Mouse (Mus musculus) erythroblast, embryonic 14.5 days (primary cell): Measurements from ENCODE around the gene Stx12.

Experiments used
- GATA1 ChIP-seq: IDR thresholded peaks from 2 replicates; pipeline ENCODE4 v1.6.1; 2012; ENCODE audit warnings: low read length, inconsistent platforms, mixed read lengths
- TAL1 ChIP-seq: IDR thresholded peaks from 3 replicates; pipeline ENCODE4 v1.6.1; 2012; ENCODE audit warnings: low read length, inconsistent platforms, mixed read lengths

GRCm38 (mm10) chr4:132922558-132923008, 38.3 kb upstream of the Stx12 start, which contains the start of gene Fam76a:
- no peak for TF ChIP-seq TAL1
- 0 out of 2 replicates have a peak, but pooled peaks have one; percentile 21 for TF ChIP-seq GATA1
